Mouse (Mus musculus): ENCODE data around the gene Plscr2. TPM values are rescaled to one million over a fixed set of nuclear protein-coding genes. Genes with fewer than 3 reads are reported as not detected.

The Plscr2 gene
- polyA plus RNA-seq, 1 experiment from 2014 or later = 2.4 TPM

DNA sequence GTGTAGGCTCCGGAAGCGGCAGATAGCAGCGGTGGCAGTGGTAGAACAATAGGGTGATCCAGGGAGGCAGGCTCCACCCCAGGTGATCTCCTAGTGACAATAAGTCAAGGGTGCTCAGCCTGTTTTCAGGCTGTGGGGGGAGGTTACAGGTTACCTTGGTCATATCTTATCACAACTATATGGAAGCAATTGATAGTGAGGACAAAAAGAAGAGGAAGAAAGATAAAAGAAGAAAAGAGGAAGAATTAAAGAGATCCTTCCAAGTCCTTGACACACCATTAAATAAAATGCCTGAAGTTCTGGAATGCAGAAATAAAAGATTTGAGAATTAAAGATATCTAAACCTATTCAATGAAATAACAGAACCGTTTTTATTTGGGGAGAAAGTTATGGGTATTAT, 51.4 kb downstream of the Plscr2 start:
- no peaks in the 10 kb centered on the region for H3K9me3 ChIP-seq (ENCODE audit: control insufficient read depth, low read length)
- H3K4me2 ChIP-seq (replicated peaks; ENCODE audit: low read depth) = no peak overlapping the region
- ATAC-seq (ENCODE audit: low FRiP score, low TSS enrichment) (no peak), DNase-seq (ENCODE audit: low spot score) (no peak)
- TF ChIP-seq CTCF (IDR thresholded peaks at IDR 0.05; ENCODE audit: low read depth) (no peak), EP300 (optimal IDR thresholded peaks at IDR 0.05) (no peak)
- no peak overlapping the region for H3K27ac ChIP-seq (replicated peaks)
- no peaks in the 10 kb centered on the region for H3K4me1 ChIP-seq (replicated peaks; ENCODE audit: control insufficient read depth, insufficient read depth)
- no peak overlapping the region for H3K9ac ChIP-seq (ENCODE audit: low read length)
- 80% methylated on average over 4 of the region's 4 CpGs for WGBS
- no peaks in the 10 kb centered on the region for H3K27me3 ChIP-seq (ENCODE audit: control insufficient read depth, insufficient read depth, low read length)
- no peaks in the 10 kb centered on the region for H3K36me3 ChIP-seq (ENCODE audit: control insufficient read depth, insufficient read depth, low read length)
- H3K4me3 ChIP-seq (ENCODE audit: low read depth, low read length) = no peak overlapping the region

DNA sequence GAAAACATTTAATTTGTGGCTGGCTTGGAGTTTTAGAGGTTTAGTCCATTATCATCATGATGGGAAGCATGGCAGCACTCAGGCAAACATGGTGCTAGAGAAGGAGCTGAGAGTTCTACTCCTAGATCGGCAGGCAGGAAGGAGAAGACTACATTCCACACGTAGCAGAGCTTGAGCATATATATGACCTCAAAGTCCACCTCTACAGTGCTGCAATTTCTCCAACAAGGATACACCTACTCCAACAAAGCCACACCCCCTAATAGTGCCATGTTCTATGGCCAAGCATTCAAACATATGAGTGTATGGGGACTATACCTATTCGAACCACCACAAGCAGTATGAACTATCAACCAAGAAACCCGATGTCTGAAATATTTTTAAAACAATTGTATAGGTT, 56.0 kb downstream of the Plscr2 start:
- no peak overlapping the region for H3K4me3 ChIP-seq (ENCODE audit: low read depth, low read length)
- H3K36me3 ChIP-seq (ENCODE audit: control insufficient read depth, insufficient read depth, low read length) = no peaks in the 10 kb centered on the region
- WGBS = 88% methylated on average over 4 of the region's 4 CpGs
- no peak overlapping the region for H3K9ac ChIP-seq (ENCODE audit: low read length)
- ATAC-seq (ENCODE audit: low FRiP score, low TSS enrichment) (no peak), DNase-seq (ENCODE audit: low spot score) (no peak)
- no peak overlapping the region for H3K27ac ChIP-seq (replicated peaks)
- no peak for TF ChIP-seq CTCF (IDR thresholded peaks at IDR 0.05; ENCODE audit: low read depth)
- no peak for TF ChIP-seq EP300 (optimal IDR thresholded peaks at IDR 0.05)
- no peak overlapping the region for H3K4me2 ChIP-seq (replicated peaks; ENCODE audit: low read depth)
- no peaks in the 10 kb centered on the region for H3K27me3 ChIP-seq (ENCODE audit: control insufficient read depth, insufficient read depth, low read length)
- H3K9me3 ChIP-seq (ENCODE audit: control insufficient read depth, low read length) = no peaks in the 10 kb centered on the region
- H3K4me1 ChIP-seq (replicated peaks; ENCODE audit: control insufficient read depth, insufficient read depth) = no peaks in the 10 kb centered on the region

GRCm38 (mm10) chr9:92334845-92335244, 59.4 kb downstream of the Plscr2 start:
- DNase-seq (ENCODE audit: low spot score) = no peak
- no peak overlapping the region for H3K9ac ChIP-seq (ENCODE audit: low read length)
- 93% methylated on average over 10 of the region's 10 CpGs for WGBS
- H3K27ac ChIP-seq (replicated peaks) = no peak overlapping the region
- H3K4me1 ChIP-seq (replicated peaks; ENCODE audit: control insufficient read depth, insufficient read depth) = no peaks in the 10 kb centered on the region
- ATAC-seq (ENCODE audit: low FRiP score, low TSS enrichment) = no peak
- TF ChIP-seq CTCF (IDR thresholded peaks at IDR 0.05; ENCODE audit: low read depth) (no peak), EP300 (optimal IDR thresholded peaks at IDR 0.05) (no peak)
- no peaks in the 10 kb centered on the region for H3K27me3 ChIP-seq (ENCODE audit: control insufficient read depth, insufficient read depth, low read length)
- H3K4me3 ChIP-seq (ENCODE audit: low read depth, low read length) = no peak overlapping the region
- H3K4me2 ChIP-seq (replicated peaks; ENCODE audit: low read depth) = no peak overlapping the region
- H3K9me3 ChIP-seq (ENCODE audit: control insufficient read depth, low read length) = no peaks in the 10 kb centered on the region
- no peaks in the 10 kb centered on the region for H3K36me3 ChIP-seq (ENCODE audit: control insufficient read depth, insufficient read depth, low read length)

DNA sequence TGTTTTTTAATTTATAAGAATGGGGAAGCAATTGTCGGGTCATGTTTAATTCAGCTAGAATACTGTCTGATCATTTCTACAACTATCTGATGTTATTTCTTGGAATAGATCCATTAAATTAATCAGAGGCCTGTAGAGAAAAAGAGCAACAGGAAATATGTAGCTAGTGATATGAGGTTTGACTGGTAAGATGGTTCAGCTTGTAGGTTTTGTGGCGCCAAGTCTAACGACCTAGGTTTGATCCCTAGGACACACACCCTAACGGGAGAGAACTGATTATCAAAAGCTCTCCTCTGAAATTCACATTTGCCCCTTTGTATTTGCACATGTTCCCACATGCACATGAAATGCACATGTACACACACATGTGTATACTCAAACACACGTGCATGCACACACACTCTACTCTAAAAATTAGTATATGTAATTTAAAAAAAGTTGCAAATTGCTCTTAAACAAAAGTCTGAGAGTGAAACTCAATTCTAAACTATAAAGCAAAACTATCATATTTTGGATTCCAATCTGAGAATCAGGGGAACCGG, 59.9 kb downstream of the Plscr2 start:
- Histone ChIP-seq H3K4me2 (replicated peaks; ENCODE audit: low read depth) (no peak overlapping the region), H3K27me3 (ENCODE audit: control insufficient read depth, insufficient read depth, low read length) (no peaks in the 10 kb centered on the region), H3K27ac (replicated peaks) (no peak overlapping the region), H3K36me3 (ENCODE audit: control insufficient read depth, insufficient read depth, low read length) (no peaks in the 10 kb centered on the region), H3K4me1 (replicated peaks; ENCODE audit: control insufficient read depth, insufficient read depth) (no peaks in the 10 kb centered on the region), H3K9me3 (ENCODE audit: control insufficient read depth, low read length) (no peaks in the 10 kb centered on the region), H3K4me3 (ENCODE audit: low read depth, low read length) (no peak overlapping the region), H3K9ac (ENCODE audit: low read length) (no peak overlapping the region)
- DNase-seq (ENCODE audit: low spot score) = no peak
- TF ChIP-seq CTCF (IDR thresholded peaks at IDR 0.05; ENCODE audit: low read depth) (no peak), EP300 (optimal IDR thresholded peaks at IDR 0.05) (no peak)
- no peak for ATAC-seq (ENCODE audit: low FRiP score, low TSS enrichment)
- WGBS = 79% methylated on average over 6 of the region's 6 CpGs

DNA sequence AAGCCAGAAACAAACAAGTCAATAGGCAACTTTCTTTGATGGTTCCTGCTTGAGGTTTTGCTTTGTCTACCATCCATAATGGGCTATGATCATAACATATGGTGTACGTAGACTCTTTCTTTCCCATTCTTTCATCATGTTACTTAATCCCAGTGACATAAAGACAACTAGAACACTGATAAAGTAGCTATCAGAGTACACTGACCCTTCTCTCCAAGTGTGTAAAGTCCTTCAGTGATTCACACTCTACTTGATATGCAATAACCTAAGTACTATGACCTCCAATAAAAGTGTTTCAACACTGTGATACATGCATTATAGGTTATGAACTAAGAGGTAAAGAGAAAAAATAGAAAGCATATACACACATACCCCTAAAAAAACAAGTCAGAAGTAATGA, 61.7 kb downstream of the Plscr2 start:
- no peak overlapping the region for H3K4me2 ChIP-seq (replicated peaks; ENCODE audit: low read depth)
- no peaks in the 10 kb centered on the region for H3K27me3 ChIP-seq (ENCODE audit: control insufficient read depth, insufficient read depth, low read length)
- no peak for DNase-seq (ENCODE audit: low spot score)
- H3K4me1 ChIP-seq (replicated peaks; ENCODE audit: control insufficient read depth, insufficient read depth) = no peaks in the 10 kb centered on the region
- no peak for TF ChIP-seq EP300 (optimal IDR thresholded peaks at IDR 0.05)
- no peak for TF ChIP-seq CTCF (IDR thresholded peaks at IDR 0.05; ENCODE audit: low read depth)
- no peak overlapping the region for H3K4me3 ChIP-seq (ENCODE audit: low read depth, low read length)
- H3K9me3 ChIP-seq (ENCODE audit: control insufficient read depth, low read length) = no peaks in the 10 kb centered on the region
- H3K9ac ChIP-seq (ENCODE audit: low read length) = no peak overlapping the region
- no peaks in the 10 kb centered on the region for H3K36me3 ChIP-seq (ENCODE audit: control insufficient read depth, insufficient read depth, low read length)
- H3K27ac ChIP-seq (replicated peaks) = no peak overlapping the region
- no peak for ATAC-seq (ENCODE audit: low FRiP score, low TSS enrichment)
- 74% methylated on average over 1 of the region's 1 CpGs for WGBS

DNA sequence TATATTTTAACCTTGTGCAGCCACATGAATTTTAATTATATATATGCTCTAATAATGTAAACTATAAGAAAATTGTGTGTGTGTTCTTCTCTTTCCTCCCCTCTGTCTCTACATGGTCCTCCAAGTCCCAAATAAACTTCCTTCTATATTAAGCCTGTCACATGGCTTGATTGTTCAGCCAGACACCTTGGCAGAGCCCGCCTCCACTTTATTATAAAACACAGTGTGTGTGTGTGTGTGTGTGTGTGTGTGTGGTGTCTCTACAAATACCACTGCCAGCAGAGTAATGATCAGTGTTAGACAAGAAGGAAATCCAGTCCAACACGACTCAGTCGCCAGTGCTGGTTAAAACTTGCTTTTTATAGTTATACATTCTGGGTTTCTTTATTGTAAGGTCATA, 62.3 kb downstream of the Plscr2 start:
- Histone ChIP-seq H3K4me2 (replicated peaks; ENCODE audit: low read depth) (no peak overlapping the region), H3K4me3 (ENCODE audit: low read depth, low read length) (no peak overlapping the region), H3K4me1 (replicated peaks; ENCODE audit: control insufficient read depth, insufficient read depth) (no peaks in the 10 kb centered on the region), H3K27me3 (ENCODE audit: control insufficient read depth, insufficient read depth, low read length) (no peaks in the 10 kb centered on the region), H3K27ac (replicated peaks) (no peak overlapping the region), H3K9me3 (ENCODE audit: control insufficient read depth, low read length) (no peaks in the 10 kb centered on the region), H3K9ac (ENCODE audit: low read length) (no peak overlapping the region), H3K36me3 (ENCODE audit: control insufficient read depth, insufficient read depth, low read length) (no peaks in the 10 kb centered on the region)
- DNase-seq (ENCODE audit: low spot score) = no peak
- TF ChIP-seq EP300 (optimal IDR thresholded peaks at IDR 0.05) = no peak
- no peak for TF ChIP-seq CTCF (IDR thresholded peaks at IDR 0.05; ENCODE audit: low read depth)
- no peak for ATAC-seq (ENCODE audit: low FRiP score, low TSS enrichment)
- 47% methylated on average over 3 of the region's 3 CpGs for WGBS
